Mouse (Mus musculus) left cerebral cortex, postnatal 25 days (tissue): ENCODE data around the gene Stk40. TPM values are rescaled to one million over a fixed set of nuclear protein-coding genes. Genes with fewer than 3 reads are reported as not detected.

Experiments used
- DNase-seq, 2 experiments: peaks; one replicate each; pipeline ENCODE4 v3.0.0; 2022; ENCODE audit warnings: low spot score in 2 of 2, mixed read lengths in 1 of 2
- intact Hi-C: fragments of 180-260 bp; cut with DNase I; formaldehyde crosslinking; loops from one replicate; pipeline ENCODE4 v1.15.1; 2025
- total RNA-seq, 2 experiments: library from RNA; stranded (reverse); gene quantifications; 2 replicates each; pipeline ENCODE4 v1.2.3; 2021

Stk40 gene
- total RNA-seq, 2 experiments from 2014 or later, result 33.9 to 35.6 TPM

- intact Hi-C loops, result no loop called here
- DNase-seq, result no peak
Measured at GRCm38 (mm10) chr4:126117116-126117515, 13.4 kb downstream of the Stk40 start.

GRCm38 (mm10) chr4:126118651-126119050 is 14.9 kb downstream of the Stk40 start:
- peak; percentile 78 to 92 for DNase-seq
- intact Hi-C loops, result loop anchor here (2.0 kb wide), 1 partner anchor 16 kb away; the partner anchor contains the start of gene Stk40

- intact Hi-C loops, result loop anchor here (2.0 kb wide), 1 partner anchor 16 kb away; the partner anchor contains the start of gene Stk40
- no peak for DNase-seq
Measured at GRCm38 (mm10) chr4:126119051-126119450, 15.3 kb downstream of the Stk40 start.

- DNase-seq, result no peak
- intact Hi-C loops, result no loop called here
Measured at GRCm38 (mm10) chr4:126120052-126120451, 16.3 kb downstream of the Stk40 start.

DNA sequence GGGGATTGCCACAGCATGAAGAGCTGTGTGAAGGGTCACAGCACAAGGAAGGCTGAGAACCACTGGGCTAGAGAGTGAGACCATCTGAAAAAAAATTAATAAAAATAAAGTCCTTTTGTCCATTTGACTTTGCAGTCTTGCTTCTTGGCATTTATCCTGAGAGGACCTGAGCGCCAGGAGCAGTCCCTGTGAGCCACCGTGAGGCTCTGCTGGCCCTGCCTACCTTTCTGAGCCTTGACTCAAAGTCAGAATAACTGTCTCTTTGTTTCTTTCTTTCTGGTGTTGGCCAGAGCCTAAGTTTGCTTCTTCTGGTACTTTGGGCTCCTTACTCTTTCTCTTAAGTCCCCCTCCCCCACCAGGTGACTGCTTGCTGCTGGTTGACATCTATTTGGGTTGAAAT is 16.7 kb downstream of the Stk40 start:
- no peak for DNase-seq
- intact Hi-C loops, result no loop called here

DNA sequence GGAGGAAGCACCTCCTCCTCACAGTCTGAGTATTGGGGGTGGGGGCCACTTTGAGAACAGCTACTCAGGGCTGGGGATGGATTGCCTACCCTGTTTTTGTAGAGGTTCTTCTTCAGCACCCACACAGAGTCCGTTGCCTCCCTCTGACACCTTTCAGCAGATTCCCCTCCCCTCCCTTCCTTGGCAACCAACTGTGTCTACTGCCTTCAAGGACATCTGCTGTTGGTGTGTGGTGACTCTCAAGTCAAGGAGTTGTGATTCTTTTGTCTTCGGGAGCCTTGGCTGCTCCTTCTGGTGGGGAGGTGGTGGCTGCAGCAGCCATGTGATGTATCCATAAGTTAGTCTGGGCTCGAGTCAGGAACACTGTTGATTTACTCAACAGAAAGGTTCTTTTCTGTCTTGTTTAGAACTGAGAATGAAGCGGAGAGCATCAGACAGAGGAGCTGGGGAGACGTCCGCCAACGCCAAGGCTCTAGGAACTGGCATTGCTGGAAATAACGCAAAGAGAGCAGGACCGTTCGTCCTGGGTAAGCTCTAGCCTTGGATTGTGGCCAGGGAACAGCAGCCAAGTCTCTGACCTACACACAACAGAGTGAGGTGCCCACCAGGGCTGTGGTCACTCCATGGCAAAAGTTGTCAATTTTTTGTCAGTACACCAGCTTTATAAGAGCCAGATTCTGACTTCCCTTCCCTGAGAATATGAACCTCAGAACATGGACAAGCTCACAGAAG is 19.7 kb downstream of the Stk40 start:
- intact Hi-C loops, result no loop called here
- DNase-seq, result peak; percentile 52 to 78

GRCm38 (mm10) chr4:126130502-126130901 is 26.7 kb downstream of the Stk40 start:
- no peak for DNase-seq
- intact Hi-C loops, result no loop called here

- intact Hi-C loops, result no loop called here
- peak; percentile 67 to 72 for DNase-seq
Measured at GRCm38 (mm10) chr4:126131290-126132121, 27.7 kb downstream of the Stk40 start.

DNA sequence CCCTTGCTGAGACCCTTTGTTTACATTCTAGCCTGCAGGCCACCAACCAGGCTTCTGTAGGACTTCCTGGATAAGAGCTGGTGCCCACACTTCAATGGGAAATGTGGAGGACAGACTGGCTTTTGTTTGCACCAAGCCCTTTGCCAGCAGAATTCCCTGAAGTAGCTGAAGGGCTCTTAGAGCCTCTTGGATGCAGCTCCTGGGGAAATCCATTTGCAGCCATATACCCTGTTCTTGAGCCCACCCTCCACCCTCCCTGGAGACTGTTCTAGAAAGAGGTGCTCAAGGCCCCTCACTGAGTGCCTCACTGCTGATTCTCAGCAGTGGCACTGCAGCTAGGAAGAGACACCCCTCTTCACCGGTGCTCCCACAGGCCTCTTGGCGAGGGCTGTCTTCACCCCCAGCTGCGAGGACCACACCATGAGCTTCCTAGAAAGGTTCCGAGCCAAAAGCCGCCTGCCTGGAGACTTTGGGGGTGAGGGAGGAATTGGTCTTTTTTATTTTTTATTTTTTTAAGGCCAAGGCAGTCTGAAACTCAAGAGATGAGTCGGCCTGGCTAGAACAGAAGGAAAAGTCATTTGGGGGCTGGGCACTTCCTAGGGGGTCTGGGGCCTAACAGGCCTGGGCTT is 29.0 kb downstream of the Stk40 start:
- intact Hi-C loops, result no loop called here
- DNase-seq, result no peak

DNA sequence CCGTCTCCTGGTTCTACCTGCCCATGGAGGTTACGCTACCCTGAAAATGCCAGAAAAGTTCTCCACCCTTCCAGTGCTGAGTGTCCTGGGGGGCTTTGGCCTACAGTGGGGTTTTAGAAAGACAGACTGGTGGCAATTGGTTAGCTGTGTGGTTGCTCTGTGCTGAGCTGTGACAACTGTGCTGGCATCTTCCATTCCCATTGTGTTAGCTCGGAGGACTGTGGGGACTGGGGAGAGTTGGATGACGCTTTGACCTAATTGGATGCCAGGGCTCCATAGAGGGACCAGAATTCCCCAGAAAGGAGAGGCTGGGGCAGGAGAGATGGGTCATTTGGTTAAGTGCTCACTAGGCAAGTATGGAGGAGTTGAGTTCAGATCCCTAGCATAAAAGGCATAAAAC is 30.5 kb downstream of the Stk40 start:
- no peak for DNase-seq
- intact Hi-C loops, result no loop called here

DNA sequence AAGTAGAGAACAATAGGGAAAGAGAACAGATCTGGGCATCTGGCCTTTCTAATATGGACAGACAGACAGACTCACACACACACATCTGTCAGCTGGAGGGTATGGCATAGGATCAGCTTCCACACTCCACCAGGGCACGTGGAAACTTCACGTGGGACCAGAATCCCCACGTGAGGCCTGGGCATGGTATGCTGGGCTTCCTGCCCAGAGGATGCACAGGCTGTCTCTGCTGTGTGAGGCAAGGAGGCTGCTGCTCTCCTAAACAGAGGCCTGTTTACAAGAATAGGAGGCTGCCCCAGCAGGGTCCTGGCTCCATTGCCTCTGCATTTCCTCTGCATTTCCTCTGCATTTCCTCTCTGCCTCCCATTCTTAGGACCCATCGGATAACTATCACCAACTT is 30.9 kb downstream of the Stk40 start:
- no peak for DNase-seq
- intact Hi-C loops, result no loop called here

GRCm38 (mm10) chr4:126137773-126138172 is 34.0 kb downstream of the Stk40 start:
- no peak for DNase-seq
- intact Hi-C loops, result no loop called here

DNA sequence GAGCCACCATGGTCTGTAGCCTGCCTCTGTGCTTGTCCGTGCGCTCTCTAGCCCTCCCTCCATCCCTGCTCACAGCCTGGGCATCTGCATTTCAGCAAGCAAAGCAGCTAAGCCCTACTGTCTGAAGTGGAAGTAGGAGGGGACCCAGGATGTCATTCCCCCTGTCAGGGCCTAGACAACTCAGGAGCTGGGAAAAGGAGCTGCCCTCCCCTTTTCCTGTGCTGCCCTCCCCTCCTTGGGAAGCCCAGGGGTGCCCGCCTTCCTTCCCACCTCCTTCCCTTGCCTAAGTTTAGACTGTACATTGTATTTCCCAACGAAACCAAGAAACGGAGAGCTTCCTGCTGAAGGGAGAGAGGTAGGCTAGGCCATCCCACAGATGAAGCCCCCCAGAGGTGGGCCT is 37.3 kb downstream of the Stk40 start:
- no peak for DNase-seq
- intact Hi-C loops, result no loop called here

GRCm38 (mm10) chr4:126145396-126145795 is 41.6 kb downstream of the Stk40 start:
- no peak for DNase-seq
- intact Hi-C loops, result no loop called here

DNA sequence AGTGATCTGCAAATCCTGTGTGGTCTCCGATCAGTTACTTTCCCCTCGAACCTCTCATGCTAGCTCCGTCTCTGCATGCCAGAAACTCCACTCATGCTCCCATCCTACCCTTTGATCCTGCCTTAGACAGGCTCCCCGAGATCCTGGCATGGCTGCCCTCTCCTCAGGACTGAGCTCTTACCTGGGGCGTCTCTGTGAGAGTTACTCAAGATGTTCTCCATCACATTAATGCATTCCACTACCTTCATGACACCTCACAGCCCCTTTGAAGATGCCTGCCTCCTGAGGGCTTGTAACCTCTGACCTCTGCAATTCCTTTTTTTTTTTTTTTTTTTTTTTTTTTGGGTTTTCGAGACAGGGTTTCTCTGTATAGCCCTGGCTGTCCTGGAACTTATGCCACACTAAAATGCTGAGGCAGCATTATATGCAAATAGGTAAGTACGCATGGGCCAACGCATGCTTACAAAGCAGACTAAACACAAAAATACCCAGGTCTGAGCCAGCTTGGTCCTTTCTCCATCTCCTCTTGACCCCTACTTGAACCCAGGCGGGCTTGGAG is 43.3 kb downstream of the Stk40 start:
- no peak for DNase-seq
- intact Hi-C loops, result no loop called here

DNA sequence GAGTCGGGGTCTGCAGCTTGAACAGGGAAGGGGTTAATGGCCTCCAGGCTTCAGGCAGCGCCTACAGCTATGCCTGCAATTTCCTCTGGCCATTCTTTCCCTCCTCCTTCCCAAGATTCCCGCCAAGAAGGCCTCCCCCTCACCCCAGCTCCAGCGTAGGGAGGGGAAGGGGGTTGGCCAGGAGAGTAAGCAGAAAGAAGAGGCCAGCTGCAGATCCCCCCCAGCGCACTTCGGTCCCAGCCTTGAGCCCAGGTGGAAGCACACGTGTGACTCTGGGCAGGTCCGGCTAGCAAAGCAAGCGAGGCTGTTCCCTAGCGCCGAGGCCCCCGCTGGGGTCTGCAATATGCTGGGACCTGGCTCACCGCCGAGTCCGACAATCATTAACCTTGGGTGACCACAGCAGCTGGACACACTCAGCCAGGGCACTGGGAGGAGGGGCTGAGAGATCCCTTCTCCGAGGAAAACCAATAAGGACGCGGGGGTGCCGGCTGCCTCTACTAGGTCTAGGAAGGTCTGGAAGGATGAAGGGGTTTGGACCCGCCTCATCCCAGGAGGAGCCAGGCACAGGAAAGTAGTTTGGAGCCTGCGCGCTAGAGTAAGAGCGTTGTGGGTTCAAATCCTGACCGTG is 43.9 kb downstream of the Stk40 start, which contains the start of gene Eva1b:
TSS of gene Eva1b (plus strand) at position 212 of the 628 bp plus-strand sequence.
- no peak for DNase-seq
- intact Hi-C loops, result no loop called here

DNA sequence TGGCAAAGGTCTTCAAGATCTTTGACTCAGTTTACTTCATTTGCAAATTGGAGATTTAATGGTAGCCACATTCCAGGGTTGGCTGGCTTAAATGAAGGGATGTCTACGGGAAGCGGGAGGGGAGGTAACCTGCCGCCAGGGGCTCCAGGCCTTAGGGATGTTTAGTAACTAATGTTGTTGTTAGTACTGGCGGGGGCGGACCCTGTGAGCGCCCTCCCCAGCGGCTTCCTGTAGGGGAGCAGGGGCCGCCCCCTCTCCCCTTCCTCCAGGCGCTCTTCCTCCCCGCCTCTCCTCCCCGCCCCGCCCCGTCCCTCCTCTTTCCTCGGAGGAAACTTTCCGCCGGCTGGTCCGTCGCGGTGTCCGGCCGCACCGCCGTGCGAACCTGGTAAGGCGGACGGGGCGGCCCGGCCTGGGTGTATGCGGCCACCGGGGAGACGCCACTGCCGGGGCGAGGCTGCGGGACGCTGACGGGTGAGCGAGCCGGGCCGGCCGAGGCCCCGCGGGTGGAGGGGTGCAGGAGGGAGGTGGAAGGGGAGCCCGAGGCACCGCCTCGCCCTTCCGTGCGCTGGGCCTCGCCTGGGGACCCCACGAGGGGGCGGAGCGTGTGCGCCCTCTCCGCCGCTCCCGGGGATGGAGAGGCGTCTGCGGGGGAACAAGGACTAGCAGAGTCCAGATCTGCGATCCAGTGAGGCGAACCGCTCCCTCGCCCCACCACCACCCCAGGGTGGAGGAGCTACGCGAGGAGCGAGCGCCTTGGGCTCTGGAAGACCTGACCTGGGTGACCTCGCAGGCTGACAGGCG is 44.6 kb downstream of the Stk40 start:
- intact Hi-C loops, result no loop called here
- DNase-seq, result no peak

DNA sequence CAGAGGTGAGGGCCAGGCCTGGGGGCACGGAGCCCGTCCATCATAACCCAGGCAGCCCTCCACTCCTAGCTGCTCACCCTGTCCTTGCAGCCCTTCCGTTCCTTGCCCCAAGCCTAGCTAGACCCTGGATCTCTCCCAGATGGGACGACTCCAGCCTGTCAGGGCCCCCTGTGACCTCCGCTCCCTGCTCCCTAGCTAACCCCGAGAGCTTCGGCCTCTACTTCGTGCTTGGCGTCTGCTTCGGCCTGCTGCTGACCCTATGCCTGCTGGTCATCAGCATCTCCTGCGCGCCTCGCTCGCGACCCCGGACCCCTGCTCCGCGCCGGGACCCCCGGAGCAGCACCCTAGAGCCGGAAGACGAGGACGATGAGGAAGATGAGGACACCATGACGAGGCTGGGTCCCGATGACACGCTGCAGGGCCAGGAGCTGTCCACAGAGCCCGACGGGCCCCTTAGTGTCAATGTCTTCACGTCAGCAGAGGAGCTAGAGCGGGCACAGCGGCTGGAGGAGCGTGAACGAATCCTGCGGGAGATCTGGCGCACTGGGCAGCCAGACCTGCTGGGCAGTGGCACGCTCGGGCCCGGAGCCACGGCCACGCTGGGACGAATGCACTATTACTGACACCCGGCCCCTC is 45.4 kb downstream of the Stk40 start:
- intact Hi-C loops, result no loop called here
- no peak for DNase-seq
